Mouse (Mus musculus) forebrain, embryonic 14.5 days (tissue): ENCODE data around the gene Kif7. TPM values are rescaled to one million over a fixed set of nuclear protein-coding genes. Genes with fewer than 3 reads are reported as not detected.
A peak's percentile ranks its signal among the peaks of the same experiment; 100 is the strongest.

Experiments used
- ATAC-seq: fragments of 200-750 bp; cut with Nextera tagmentation; 2 replicates; pipeline ENCODE4 v1.8.0; 2017; ENCODE audit warnings: mild to moderate bottlenecking, moderate library complexity
- DNase-seq: peaks from one replicate; pipeline ENCODE4 v3.0.0-alpha.2; 2015; ENCODE audit warnings: low spot score
- H3K27ac ChIP-seq: fragments of 300-500 bp; sonication (generic); 2 replicates; pipeline ENCODE4 v1.5.1; 2014; ENCODE audit warnings: low read depth, mild to moderate bottlenecking, control low read depth, low read length, moderate library complexity
- H3K27me3 ChIP-seq: fragments of 300-500 bp; sonication (generic); replicated peaks from 2 replicates; pipeline ENCODE4 v1.6.1; 2014; ENCODE audit warnings: low read length, control low read depth, mixed read lengths; ENCODE audit not compliant: control insufficient read depth, insufficient read depth
- H3K36me3 ChIP-seq: fragments of 300-500 bp; sonication (generic); 2 replicates; pipeline ENCODE4 v1.6.1; 2014; ENCODE audit warnings: low read length, control low read depth; ENCODE audit not compliant: control insufficient read depth, insufficient read depth
- H3K4me1 ChIP-seq: fragments of 300-500 bp; sonication (generic); 2 replicates; pipeline ENCODE4 v1.6.1; 2014; ENCODE audit warnings: antibody characterized with exemption, low read length, control low read depth; ENCODE audit not compliant: control insufficient read depth, insufficient read depth
- H3K4me2 ChIP-seq: fragments of 300-500 bp; sonication (generic); 2 replicates; pipeline ENCODE4 v1.6.1; 2014; ENCODE audit warnings: mild to moderate bottlenecking, control low read depth, low read length
- H3K4me3 ChIP-seq: fragments of 300-500 bp; sonication (generic); 2 replicates; pipeline ENCODE4 v1.5.1; 2014; ENCODE audit warnings: low read depth, low read length, control low read depth
- H3K9ac ChIP-seq: fragments of 300-500 bp; sonication (generic); 2 replicates; pipeline ENCODE4 v1.6.1; 2014; ENCODE audit warnings: mild to moderate bottlenecking, low read length, control low read depth, moderate library complexity
- H3K9me3 ChIP-seq: fragments of 300-500 bp; sonication (generic); replicated peaks from 2 replicates; pipeline ENCODE4 v1.6.1; 2016; ENCODE audit warnings: low read length, control low read depth, mixed read lengths; ENCODE audit not compliant: control insufficient read depth
- WGBS: fragments of 180-500 bp; shearing (Covaris S2); extraction: QIAGEN DNeasy Blood & Tissue Kit; methylation state at CpG from one replicate; pipeline ENCODE4 v1.1.7; 2014; 5-methylcytosine and 5-hydroxymethylcytosine counted together
- polyA plus RNA-seq: library from polyadenylated mRNA; unstranded; fragments of >200 nt; fragmentation: Nextera tagmentation; extraction: Ambion mirVana; gene quantifications from 2 replicates; pipeline ENCODE4 v1.2.1, GENCODE M21; 2014

The Kif7 gene
- polyA plus RNA-seq, 1 experiment from 2014 or later, result 1.9 TPM

DNA sequence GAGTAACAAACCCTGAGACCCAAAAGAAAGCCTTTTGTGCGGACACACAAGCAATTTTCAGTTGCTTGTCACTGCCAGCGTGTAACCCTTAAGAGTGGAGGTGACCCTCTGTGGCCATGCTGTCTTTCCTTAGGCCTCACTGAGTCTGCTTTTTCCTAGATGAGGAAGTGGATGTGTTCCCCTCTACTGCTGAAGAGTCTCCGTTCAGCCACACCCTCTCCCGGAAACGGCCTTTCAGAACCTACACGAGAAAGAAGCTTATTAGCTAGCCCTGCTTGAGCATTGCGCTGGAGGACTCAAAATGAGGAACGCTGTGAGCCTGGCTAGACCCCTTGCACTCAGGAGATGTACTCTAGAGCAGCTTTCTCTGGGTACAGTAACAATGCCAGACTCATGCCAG is 19.0 kb downstream of the Kif7 start:
- Histone ChIP-seq H3K9ac (no peak overlapping the region), H3K27ac (no peak overlapping the region), H3K4me3 (no peak overlapping the region), H3K27me3 (no peaks in the 10 kb centered on the region), H3K4me2 (no peak overlapping the region), H3K36me3 (peaks cover 90% of the 10 kb centered on the region), H3K4me1 (no peaks in the 10 kb centered on the region), H3K9me3 (no peaks in the 10 kb centered on the region)
- DNase-seq, result no peak
- 87% methylated on average over 8 of the region's 8 CpGs for WGBS
- no peak for ATAC-seq

DNA sequence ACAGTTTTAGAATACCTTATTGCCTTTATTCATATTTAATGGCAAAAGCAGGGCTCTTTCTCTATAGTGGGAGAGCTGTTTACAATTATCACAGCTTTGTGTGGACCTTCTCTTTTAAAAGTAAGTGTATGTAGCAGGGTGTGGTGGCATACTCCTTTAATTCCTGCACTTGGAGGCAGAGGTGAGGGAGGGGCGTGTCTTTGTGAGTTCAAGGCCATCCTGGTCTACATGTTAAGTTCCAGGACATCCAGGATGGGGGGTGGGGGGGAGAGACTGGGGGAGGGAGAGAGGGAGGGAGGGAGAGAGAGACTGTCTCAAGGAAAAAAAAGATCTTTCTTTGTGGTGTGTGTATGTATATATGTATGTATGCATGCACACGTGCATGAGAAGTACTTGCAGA is 35.3 kb downstream of the Kif7 start:
- 96% methylated on average over 2 of the region's 2 CpGs for WGBS
- no peak for ATAC-seq

DNA sequence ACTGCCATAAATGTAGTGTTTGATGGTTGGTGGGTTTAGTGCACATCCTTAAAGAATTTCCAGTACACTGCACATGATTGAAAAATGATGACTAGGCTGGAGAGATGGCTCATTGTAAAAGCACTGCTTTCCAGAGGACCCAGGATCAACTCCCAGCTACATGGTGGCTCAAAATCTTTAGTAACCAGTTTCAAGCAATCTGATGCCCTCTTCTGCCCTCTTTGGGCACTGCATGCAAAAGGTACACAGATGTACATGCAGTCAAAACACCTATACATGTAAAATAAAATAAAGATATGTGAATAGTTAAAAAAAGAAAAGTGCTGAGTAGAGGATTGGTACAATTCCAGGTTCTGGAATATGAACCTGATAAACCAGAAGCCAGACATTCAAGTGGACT is 36.3 kb downstream of the Kif7 start:
- H3K4me3 ChIP-seq, result no peak overlapping the region
- peaks cover 72% of the 10 kb centered on the region for H3K36me3 ChIP-seq
- DNase-seq (peak; percentile 31), ATAC-seq (no peak)
- no peaks in the 10 kb centered on the region for H3K9me3 ChIP-seq
- H3K4me1 ChIP-seq, result no peaks in the 10 kb centered on the region
- H3K27ac ChIP-seq, result no peak overlapping the region
- no peak overlapping the region for H3K4me2 ChIP-seq
- H3K9ac ChIP-seq, result no peak overlapping the region
- H3K27me3 ChIP-seq, result no peaks in the 10 kb centered on the region

More for the DNA sequence above, 35.3 kb downstream of the Kif7 start:
- Histone ChIP-seq H3K36me3 (peaks cover 76% of the 10 kb centered on the region), H3K9me3 (no peaks in the 10 kb centered on the region), H3K27ac (no peak overlapping the region), H3K4me2 (no peak overlapping the region), H3K4me3 (no peak overlapping the region), H3K4me1 (no peaks in the 10 kb centered on the region), H3K27me3 (no peaks in the 10 kb centered on the region), H3K9ac (no peak overlapping the region)
- DNase-seq, result no peak

DNA sequence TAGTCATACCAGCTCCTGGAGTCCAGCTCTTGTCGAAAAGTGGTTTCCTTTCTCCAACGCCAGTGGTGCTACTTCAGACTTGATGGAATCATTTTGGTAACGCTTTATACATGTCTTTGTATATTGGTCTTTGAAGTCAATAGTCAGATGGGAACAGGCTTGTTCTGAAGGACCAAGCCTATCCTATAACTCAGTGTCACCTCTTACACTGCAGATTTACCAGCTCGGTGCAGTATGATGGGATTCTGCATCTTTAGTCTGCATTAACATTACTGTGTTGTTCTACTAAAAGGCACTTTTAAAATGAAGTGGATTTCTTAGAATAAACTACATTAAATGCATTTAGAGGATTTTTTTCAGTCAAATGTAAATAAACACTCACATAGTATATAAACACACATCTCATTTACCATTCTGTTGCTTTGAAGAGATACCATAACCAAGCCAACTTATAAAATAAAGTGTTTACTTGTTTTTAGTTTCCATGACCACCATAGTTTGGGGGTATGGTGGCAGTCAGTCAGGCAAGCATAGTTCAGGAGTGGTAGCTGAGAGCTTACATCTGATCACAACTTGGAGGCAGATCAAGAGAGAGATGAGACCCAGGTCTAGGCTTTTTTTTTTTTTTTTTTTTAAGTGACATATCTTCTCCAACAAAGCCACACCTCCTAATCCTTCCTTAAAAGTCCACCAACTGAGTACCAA is 44.5 kb downstream of the Kif7 start:
- 98% methylated on average over 4 of the region's 4 CpGs for WGBS
- Histone ChIP-seq H3K9me3 (no peaks in the 10 kb centered on the region), H3K9ac (no peak overlapping the region), H3K4me3 (no peak overlapping the region), H3K4me1 (no peaks in the 10 kb centered on the region), H3K27ac (no peak overlapping the region), H3K4me2 (no peak overlapping the region), H3K27me3 (no peaks in the 10 kb centered on the region), H3K36me3 (peaks cover 66% of the 10 kb centered on the region)
- ATAC-seq, result no peak
- no peak for DNase-seq

DNA sequence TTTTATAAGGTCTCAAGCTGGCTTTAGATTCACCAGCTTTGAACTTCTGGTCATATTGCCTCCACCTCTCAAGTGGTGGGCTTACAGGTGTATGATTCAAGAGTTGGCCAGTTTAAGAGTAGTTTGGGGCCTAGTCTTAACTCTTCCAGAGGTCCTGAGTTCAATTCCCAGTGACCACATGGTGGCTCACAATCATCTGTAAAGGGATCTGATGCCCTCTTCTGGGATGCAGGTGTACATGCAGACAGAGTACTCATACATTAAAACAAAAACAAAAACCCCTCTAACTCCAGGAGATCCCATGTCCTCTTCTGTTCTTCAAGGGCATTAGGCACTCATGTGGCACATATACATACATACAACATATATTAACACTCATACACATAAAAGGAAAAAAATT is 48.8 kb downstream of the Kif7 start:
- ATAC-seq (no peak), DNase-seq (no peak)
- Histone ChIP-seq H3K4me1 (0 out of 2 replicates have a peak, but pooled peaks cover 6% of the 10 kb centered on the region), H3K4me3 (no peak overlapping the region), H3K27ac (no peak overlapping the region), H3K4me2 (no peak overlapping the region), H3K27me3 (no peaks in the 10 kb centered on the region), H3K9me3 (no peaks in the 10 kb centered on the region), H3K9ac (no peak overlapping the region), H3K36me3 (peaks cover 45% of the 10 kb centered on the region)

DNA sequence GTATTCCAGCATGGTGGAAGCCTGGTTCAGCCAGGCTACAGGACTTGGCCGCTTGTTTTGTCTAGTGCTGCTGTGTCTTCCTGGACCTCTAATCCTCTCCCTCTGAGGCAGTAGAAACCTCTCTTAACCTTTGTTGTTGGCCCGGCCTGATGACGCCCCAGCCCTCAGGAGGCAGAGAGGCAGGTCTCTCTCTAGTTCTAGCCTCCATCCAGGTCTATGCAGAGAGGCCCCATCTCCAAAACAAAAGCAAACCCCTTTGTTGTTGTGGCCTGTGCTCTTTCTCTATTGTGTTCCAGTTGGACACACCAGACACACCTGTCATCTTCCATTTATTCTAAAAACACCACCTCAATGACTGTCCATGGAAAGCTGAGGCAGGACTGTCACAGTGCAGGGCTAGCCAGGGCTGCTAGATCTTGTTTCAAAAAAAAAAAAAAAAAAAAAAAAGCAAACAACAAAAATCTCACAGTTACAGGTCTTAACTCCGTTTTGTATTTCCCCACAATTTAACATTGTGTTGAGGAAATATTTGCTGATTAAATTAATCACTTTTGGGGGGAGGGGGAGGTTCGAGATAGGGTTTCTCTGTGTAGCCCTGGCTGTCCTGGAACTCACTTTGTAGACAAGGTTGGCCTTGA is 54.1 kb downstream of the Kif7 start:
- peak overlapping the region; percentile 80 for H3K9ac ChIP-seq
- 10% methylated on average over 5 of the region's 5 CpGs for WGBS
- no peak for ATAC-seq
- 0 out of 2 replicates have a peak, but pooled peaks cover 5% of the 10 kb centered on the region for H3K36me3 ChIP-seq
- H3K4me1 ChIP-seq, result 0 out of 2 replicates have a peak, but pooled peaks cover 14% of the 10 kb centered on the region
- H3K27ac ChIP-seq, result no peak overlapping the region
- H3K4me3 ChIP-seq, result peak overlapping the region; percentile 91
- no peak for DNase-seq
- H3K9me3 ChIP-seq, result no peaks in the 10 kb centered on the region
- H3K4me2 ChIP-seq, result peak overlapping the region; percentile 97
- no peaks in the 10 kb centered on the region for H3K27me3 ChIP-seq

DNA sequence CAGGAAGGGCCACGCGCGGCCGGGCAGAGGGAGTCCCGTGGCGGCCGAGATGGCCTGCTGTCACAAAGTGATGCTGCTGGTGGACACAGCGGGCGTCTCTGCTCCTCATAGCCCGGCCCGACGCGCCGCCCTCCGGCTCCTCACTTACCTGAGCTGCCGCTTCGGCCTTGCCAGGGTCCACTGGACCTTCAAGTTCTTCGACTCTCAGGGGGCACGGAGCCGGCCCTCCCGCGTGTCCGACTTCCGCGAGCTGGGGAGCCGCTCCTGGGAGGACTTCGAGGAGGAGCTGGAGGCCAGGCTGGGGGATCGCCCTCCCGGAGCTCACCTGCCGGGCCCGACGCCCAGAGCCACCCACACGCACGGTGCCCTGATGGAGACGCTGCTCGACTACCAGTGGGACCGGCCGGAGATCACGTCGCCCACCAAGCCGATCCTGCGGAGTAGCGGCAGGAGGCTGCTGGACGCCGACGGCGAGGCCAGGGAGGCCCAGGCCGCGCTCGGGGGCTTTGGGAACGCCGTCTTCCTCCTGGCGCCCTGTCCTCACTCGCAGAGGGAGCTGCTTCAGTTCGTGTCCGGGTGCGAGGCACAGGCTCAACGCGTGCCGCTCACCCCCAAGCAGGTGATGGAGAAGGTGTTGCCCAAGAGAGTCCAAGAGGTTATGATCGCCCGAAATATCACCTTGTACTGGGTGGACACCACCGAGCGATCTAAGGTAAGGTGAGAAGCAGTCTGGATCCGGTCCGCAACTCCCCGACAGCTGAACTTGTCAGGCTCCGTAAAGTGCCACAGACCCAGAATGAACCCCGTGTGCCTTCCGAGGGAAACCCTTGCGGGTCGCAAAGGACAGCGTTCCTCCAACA is 55.0 kb downstream of the Kif7 start:
- Histone ChIP-seq H3K27ac (no peak overlapping the region), H3K9me3 (no peaks in the 10 kb centered on the region), H3K9ac (peak overlapping the region; percentile 80), H3K4me1 (0 out of 2 replicates have a peak, but pooled peaks cover 14% of the 10 kb centered on the region), H3K4me3 (peak overlapping the region; percentile 91), H3K27me3 (no peaks in the 10 kb centered on the region), H3K36me3 (0 out of 2 replicates have a peak, but pooled peaks cover under 1% of the 10 kb centered on the region), H3K4me2 (peak overlapping the region; percentile 97)
- WGBS, result under 1% methylated on average over 71 of the region's 73 CpGs
- peak; percentile 19 for ATAC-seq
- DNase-seq, result no peak

DNA sequence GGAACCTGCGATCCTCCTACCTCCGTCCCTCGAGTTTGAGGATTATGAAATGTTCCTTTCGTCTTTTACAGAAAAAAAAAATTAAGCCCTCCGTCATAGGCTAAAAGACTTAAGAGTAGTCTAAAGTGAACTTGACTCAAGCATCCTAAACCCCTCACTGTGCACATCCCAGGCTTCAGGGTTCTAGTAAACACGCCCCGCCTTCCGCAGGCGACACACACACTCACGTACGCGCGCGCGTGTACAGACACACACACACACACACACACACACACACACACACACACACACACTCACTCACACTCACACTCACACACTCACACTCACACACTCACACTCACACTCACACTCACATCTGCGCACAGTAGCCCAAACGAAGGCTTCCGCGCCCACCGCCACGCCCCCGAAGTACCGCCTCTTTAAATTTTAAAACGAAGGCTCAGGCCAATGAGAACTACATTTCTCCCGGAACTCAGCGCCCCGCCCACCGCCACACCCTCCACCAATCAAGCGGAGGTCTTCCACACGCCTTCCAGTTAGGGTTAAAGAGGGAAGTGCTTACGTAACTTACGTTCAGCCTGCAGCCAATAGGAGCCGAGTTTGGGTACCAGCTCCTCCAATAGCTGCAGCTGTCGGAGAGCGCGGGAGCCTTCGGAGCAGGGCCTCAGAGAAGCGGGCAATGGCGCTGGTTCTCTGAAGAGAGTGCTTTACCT is 55.8 kb downstream of the Kif7 start, which contains the start of gene Ticrr:
Ticrr (plus strand) TSS at position 619 of the 713 bp plus-strand sequence.
- Histone ChIP-seq H3K4me3 (peak within 1 kb of the TSS; percentile 91), H3K27me3 (no peaks in the 10 kb centered on the region), H3K4me2 (peak within 1 kb of the TSS; percentile 97), H3K9ac (peak within 1 kb of the TSS; percentile 80), H3K36me3 (no peaks in the 10 kb centered on the region), H3K27ac (no peak within 1 kb of the TSS), H3K4me1 (0 out of 2 replicates have a peak, but pooled peaks cover 14% of the 10 kb centered on the region), H3K9me3 (no peaks in the 10 kb centered on the region)
- peak; percentile 100 for ATAC-seq
- DNase-seq, result peak; percentile 99
- WGBS, result under 1% methylated on average over 39 of the region's 39 CpGs
